Mouse (Mus musculus) telencephalon, adult 2 months (tissue): Measurements from ENCODE around the gene Gm9958.

Experiments used
- DNase-seq: peaks from one replicate; pipeline ENCODE4 v3.0.0-alpha.2; 2011; ENCODE audit warnings: low read depth, low spot score

Gm9958 gene

GRCm38 (mm10) chr5:90367067-90367303 is at the start of gene Gm9958:
Gm9958 (plus strand) TSS chr5:90367204.
- DNase-seq: no peak

GRCm38 (mm10) chr5:90331071-90331470 is 35.9 kb upstream of the Gm9958 start:
- no peak for DNase-seq

GRCm38 (mm10) chr5:90332478-90332877 is 34.5 kb upstream of the Gm9958 start:
- DNase-seq: no peak

- no peak for DNase-seq
Measured at GRCm38 (mm10) chr5:90338177-90339091, 28.6 kb upstream of the Gm9958 start.

- DNase-seq: peak; percentile 88
Measured at GRCm38 (mm10) chr5:90339129-90339952, 27.7 kb upstream of the Gm9958 start.

GRCm38 (mm10) chr5:90339953-90340343 is 27.1 kb upstream of the Gm9958 start:
- DNase-seq: no peak

GRCm38 (mm10) chr5:90340847-90341246 is 26.2 kb upstream of the Gm9958 start:
- no peak for DNase-seq

GRCm38 (mm10) chr5:90346877-90347276 is 20.1 kb upstream of the Gm9958 start:
- DNase-seq: no peak

GRCm38 (mm10) chr5:90353552-90354317 is 13.3 kb upstream of the Gm9958 start:
- no peak for DNase-seq

- no peak for DNase-seq
Measured at GRCm38 (mm10) chr5:90355824-90356223, 11.2 kb upstream of the Gm9958 start.

GRCm38 (mm10) chr5:90364526-90364925 is 2.5 kb upstream of the Gm9958 start:
- DNase-seq: peak; percentile 53

GRCm38 (mm10) chr5:90365141-90365951 is 1.7 kb upstream of the Gm9958 start:
- peak; percentile 9 for DNase-seq

GRCm38 (mm10) chr5:90366121-90367066 is 610 bp upstream of the Gm9958 start, which contains the start of gene Ankrd17:
Ankrd17 (minus strand) TSS chr5:90366577.
- peak; percentile 93 for DNase-seq

- DNase-seq: no peak
Measured at GRCm38 (mm10) chr5:90370401-90370800, 3.4 kb downstream of the Gm9958 start.

GRCm38 (mm10) chr5:90373708-90374107 is 6.7 kb downstream of the Gm9958 start:
- no peak for DNase-seq

GRCm38 (mm10) chr5:90381458-90381857 is 14.5 kb downstream of the Gm9958 start:
- DNase-seq: no peak

- no peak for DNase-seq
Measured at GRCm38 (mm10) chr5:90383080-90383479, 16.1 kb downstream of the Gm9958 start.

- no peak for DNase-seq
Measured at GRCm38 (mm10) chr5:90393764-90394163, 26.8 kb downstream of the Gm9958 start.

- DNase-seq: no peak
Measured at GRCm38 (mm10) chr5:90394322-90394721, 27.3 kb downstream of the Gm9958 start.

GRCm38 (mm10) chr5:90396817-90397216 is 29.8 kb downstream of the Gm9958 start:
- DNase-seq: no peak
